Mouse (Mus musculus): ENCODE data around the gene Uchl5. TPM values are rescaled to one million over a fixed set of nuclear protein-coding genes. Genes with fewer than 3 reads are reported as not detected.

Uchl5 gene
- total RNA-seq (2023): 26.8 TPM

DNA sequence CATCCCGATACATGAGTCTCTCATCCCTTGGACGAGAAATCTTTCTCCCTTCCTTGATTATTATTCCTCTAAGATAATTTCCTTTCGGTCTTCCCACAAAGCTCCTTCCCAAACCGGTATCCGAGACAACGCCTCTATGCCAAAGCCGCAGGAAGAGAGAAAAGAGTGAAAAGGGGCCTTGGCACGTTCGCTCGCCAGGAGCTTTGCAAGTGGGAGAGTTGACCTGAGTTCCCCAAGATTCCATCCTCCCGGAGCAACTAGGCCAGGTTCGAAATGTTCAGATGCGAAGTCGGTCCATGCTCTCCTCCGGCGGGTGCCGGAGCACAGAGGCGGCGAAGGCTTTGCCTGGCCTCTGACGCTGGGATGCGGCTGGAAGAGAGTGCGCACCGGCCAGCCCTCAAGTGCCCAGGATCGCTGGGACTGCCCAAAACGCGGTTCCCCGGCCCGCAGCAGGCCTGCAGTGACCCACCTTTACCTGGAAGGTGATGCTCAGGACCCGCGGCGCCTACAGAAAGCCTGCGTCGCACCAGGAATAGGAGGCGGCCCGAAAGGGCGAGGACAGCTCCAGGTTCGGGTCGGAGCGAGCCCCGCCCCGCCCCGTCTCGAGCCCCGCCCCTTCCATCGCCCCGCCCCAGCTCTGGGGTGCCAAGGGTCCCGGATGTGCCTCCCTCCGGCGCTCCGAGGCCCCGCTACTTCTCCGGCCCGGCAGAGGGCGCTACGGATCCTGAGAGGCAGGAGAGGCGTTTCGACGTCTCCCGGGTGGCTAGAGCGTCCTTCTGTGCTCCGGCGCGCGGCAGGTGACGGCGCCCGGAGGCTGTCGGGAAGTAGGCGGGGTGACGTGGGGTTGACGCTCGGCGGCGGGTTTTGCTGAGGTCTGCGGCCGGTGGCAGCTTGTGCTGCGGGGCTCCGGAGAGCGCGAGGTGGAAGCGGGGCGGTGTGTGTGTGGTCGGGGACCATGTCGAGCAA is at the start of gene Uchl5, which contains the start of gene Trove2:
Gene Uchl5 (plus strand): TSS at position 827 of the 966 bp plus-strand sequence.
Gene Trove2 (minus strand): TSS at position 623 of the 966 bp plus-strand sequence.

Other genes with a start within 250 kb of the Uchl5 start
- gene B3galt2, start 136.6 kb upstream of the Uchl5 start, total RNA-seq (2023): not detected
- 118 TPM for gene Cdc73, start 74.4 kb upstream of the Uchl5 start, total RNA-seq (2023)
- gene Glrx2, start 60.9 kb upstream of the Uchl5 start, total RNA-seq (2023): 37.5 TPM
- 2.6 TPM for gene Trove2, start 204 bp upstream of the Uchl5 start, total RNA-seq (2023)
- gene Rgs2, start 226.9 kb downstream of the Uchl5 start, total RNA-seq (2023): 335 TPM

All from CD4-positive naive resting alpha-beta T cell, adult 76 days (primary cell).